Mouse (Mus musculus): ENCODE results near the gene St3gal2.
A peak's percentile ranks its signal among the peaks of the same experiment; 100 is the strongest.
"Not testable (repeated sequence)": the region's sequence is repeated elsewhere in the genome, so short reads cannot be mapped to it uniquely, and the experiment has no call there.

Gene St3gal2

GRCm38 (mm10) chr8:110919341-110920031, at the start of gene St3gal2:
Gene St3gal2, plus strand, starts transcription at chr8:110919922.
- DNase-seq (ENCODE audit: low read depth, low spot score): peak; percentile 92

- DNase-seq (ENCODE audit: low read depth, low spot score): peak; percentile 45
Measured at GRCm38 (mm10) chr8:110870501-110870900, 49.2 kb upstream of the St3gal2 start.

- DNase-seq (ENCODE audit: low read depth, low spot score): no peak
Measured at GRCm38 (mm10) chr8:110877862-110878261, 41.9 kb upstream of the St3gal2 start.

- DNase-seq (ENCODE audit: low read depth, low spot score): no peak
Measured at GRCm38 (mm10) chr8:110881741-110882310, 37.9 kb upstream of the St3gal2 start.

- no peak for DNase-seq (ENCODE audit: low read depth, low spot score)
Measured at GRCm38 (mm10) chr8:110883824-110884223, 35.9 kb upstream of the St3gal2 start.

GRCm38 (mm10) chr8:110886634-110887033, 33.1 kb upstream of the St3gal2 start:
- no peak for DNase-seq (ENCODE audit: low read depth, low spot score)

GRCm38 (mm10) chr8:110887551-110887950, 32.2 kb upstream of the St3gal2 start:
- DNase-seq (ENCODE audit: low read depth, low spot score): no peak

GRCm38 (mm10) chr8:110888441-110888840, 31.3 kb upstream of the St3gal2 start:
- no peak for DNase-seq (ENCODE audit: low read depth, low spot score)

- DNase-seq (ENCODE audit: low read depth, low spot score): peak; percentile 34
Measured at GRCm38 (mm10) chr8:110888860-110889259, 30.9 kb upstream of the St3gal2 start.

- DNase-seq (ENCODE audit: low read depth, low spot score): no peak
Measured at GRCm38 (mm10) chr8:110889904-110890470, 29.7 kb upstream of the St3gal2 start.

- no peak for DNase-seq (ENCODE audit: low read depth, low spot score)
Measured at GRCm38 (mm10) chr8:110892040-110892439, 27.7 kb upstream of the St3gal2 start.

GRCm38 (mm10) chr8:110892913-110893312, 26.8 kb upstream of the St3gal2 start:
- DNase-seq (ENCODE audit: low read depth, low spot score): no peak

- no peak for DNase-seq (ENCODE audit: low read depth, low spot score)
Measured at GRCm38 (mm10) chr8:110894851-110895250, 24.9 kb upstream of the St3gal2 start.

GRCm38 (mm10) chr8:110895254-110895653, 24.5 kb upstream of the St3gal2 start:
- DNase-seq (ENCODE audit: low read depth, low spot score): no peak

GRCm38 (mm10) chr8:110895812-110896211, 23.9 kb upstream of the St3gal2 start:
- no peak for DNase-seq (ENCODE audit: low read depth, low spot score)

- no peak for DNase-seq (ENCODE audit: low read depth, low spot score)
Measured at GRCm38 (mm10) chr8:110897495-110897894, 22.2 kb upstream of the St3gal2 start.

GRCm38 (mm10) chr8:110901056-110901455, 18.7 kb upstream of the St3gal2 start:
- no peak for DNase-seq (ENCODE audit: low read depth, low spot score)

GRCm38 (mm10) chr8:110901839-110902578, 17.7 kb upstream of the St3gal2 start, which contains the start of gene Fuk:
Gene Fuk, minus strand, starts transcription at chr8:110902488.
- peak; percentile 59 for DNase-seq (ENCODE audit: low read depth, low spot score)

GRCm38 (mm10) chr8:110902579-110902965, 17.1 kb upstream of the St3gal2 start:
- DNase-seq (ENCODE audit: low read depth, low spot score): no peak

GRCm38 (mm10) chr8:110905404-110905803, 14.3 kb upstream of the St3gal2 start:
- DNase-seq (ENCODE audit: low read depth, low spot score): no peak

- no peak for DNase-seq (ENCODE audit: low read depth, low spot score)
Measured at GRCm38 (mm10) chr8:110906682-110907081, 13.0 kb upstream of the St3gal2 start.

- DNase-seq (ENCODE audit: low read depth, low spot score): not testable (repeated sequence)
Measured at GRCm38 (mm10) chr8:110909850-110910249, 9.9 kb upstream of the St3gal2 start.

All from skeletal muscle tissue, adult 2 months (tissue).